Mouse (Mus musculus): ENCODE results near the gene Tango2. TPM values are rescaled to one million over a fixed set of nuclear protein-coding genes. Genes with fewer than 3 reads are reported as not detected.

Tango2 gene
- 23.5 and 26.3 TPM in 2 replicates for polyA plus RNA-seq (2012; ENCODE audit: insufficient read depth, insufficient read length, missing spikeins)

DNA sequence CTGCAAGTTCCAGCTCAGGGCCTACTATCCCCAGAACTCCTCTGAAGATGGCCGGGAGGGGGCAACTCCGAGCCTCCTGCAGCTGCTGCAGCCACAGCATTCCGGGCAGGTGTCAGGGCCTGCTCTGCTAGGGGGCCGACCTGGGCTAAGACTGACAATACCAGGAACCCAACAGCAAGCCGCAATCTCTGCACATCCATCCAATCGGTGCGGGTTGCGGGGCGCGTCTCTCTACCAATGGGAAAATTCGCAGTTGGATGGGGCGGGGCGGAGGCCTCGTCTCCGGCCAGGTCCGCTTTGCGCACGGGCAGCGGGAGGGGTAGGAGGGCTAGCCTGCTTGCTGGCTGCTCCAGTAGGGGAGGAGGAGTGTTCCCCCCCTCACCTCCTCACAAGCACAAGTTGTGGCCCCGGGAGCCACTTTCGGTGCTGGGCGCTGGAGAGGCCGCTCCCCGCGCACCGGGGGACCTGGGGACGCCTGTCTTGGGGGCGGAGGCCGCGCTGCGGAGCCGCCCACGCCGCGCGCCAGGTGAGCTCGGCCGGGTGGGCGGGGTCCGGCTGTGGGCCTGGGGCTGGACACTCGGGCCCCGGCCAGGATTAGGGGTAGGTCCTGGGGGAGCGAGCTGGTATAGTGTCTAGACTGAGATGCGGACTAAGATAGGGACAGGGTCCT, at the start of gene Tango2, which contains the start of gene Arvcf:
Tango2 (minus strand) TSS at position 173 of the 670 bp plus-strand sequence.
Arvcf (plus strand) TSS at position 252 of the 670 bp plus-strand sequence.
- H3K27ac ChIP-seq (replicated peaks; ENCODE audit: low read depth, low read length) = no peak within 1 kb of the TSS
- H3K4me3 ChIP-seq (ENCODE audit: insufficient read depth, low read depth, low read length) = peak within 1 kb of the TSS; percentile 82
- peaks cover 4% of the 10 kb centered on the region for H3K4me1 ChIP-seq (ENCODE audit: control insufficient read depth, insufficient read depth, insufficient read length, low read length)

GRCm38 (mm10) chr16:18396791-18397621, 49.1 kb upstream of the Tango2 start:
- Histone ChIP-seq H3K27ac (replicated peaks; ENCODE audit: low read depth, low read length) (no peak overlapping the region), H3K4me3 (ENCODE audit: insufficient read depth, low read depth, low read length) (no peak overlapping the region), H3K4me1 (ENCODE audit: control insufficient read depth, insufficient read depth, insufficient read length, low read length) (no peaks in the 10 kb centered on the region)

- Histone ChIP-seq H3K27ac (replicated peaks; ENCODE audit: low read depth, low read length) (no peak overlapping the region), H3K4me3 (ENCODE audit: insufficient read depth, low read depth, low read length) (no peak overlapping the region), H3K4me1 (ENCODE audit: control insufficient read depth, insufficient read depth, insufficient read length, low read length) (no peaks in the 10 kb centered on the region)
Measured at GRCm38 (mm10) chr16:18396201-18396600, 48.3 kb upstream of the Tango2 start.

DNA sequence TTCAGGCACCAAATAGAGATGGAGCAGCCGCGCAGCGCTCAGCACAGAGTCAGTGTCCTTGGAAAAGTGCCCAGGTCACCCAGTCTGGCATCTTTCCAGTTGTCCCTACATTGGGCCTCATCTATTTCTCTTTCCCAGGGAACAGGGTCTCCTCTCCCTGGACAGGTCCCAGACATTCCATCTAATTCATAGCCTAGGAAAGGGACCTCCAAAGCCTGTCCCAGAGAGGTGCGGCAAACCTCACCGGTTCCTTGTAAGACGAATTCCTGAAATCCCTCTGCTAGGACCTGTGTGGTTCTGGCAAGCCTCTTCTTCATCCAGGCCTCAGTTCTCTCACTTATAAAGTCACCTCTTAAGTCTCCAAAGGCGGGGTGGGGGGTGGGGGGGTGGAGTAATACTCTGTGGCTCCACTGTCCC, 47.7 kb upstream of the Tango2 start:
- Histone ChIP-seq H3K4me3 (ENCODE audit: insufficient read depth, low read depth, low read length) (no peak overlapping the region), H3K27ac (replicated peaks; ENCODE audit: low read depth, low read length) (no peak overlapping the region), H3K4me1 (ENCODE audit: control insufficient read depth, insufficient read depth, insufficient read length, low read length) (no peaks in the 10 kb centered on the region)

- H3K27ac ChIP-seq (replicated peaks; ENCODE audit: low read depth, low read length) = no peak overlapping the region
- no peak overlapping the region for H3K4me3 ChIP-seq (ENCODE audit: insufficient read depth, low read depth, low read length)
- H3K4me1 ChIP-seq (ENCODE audit: control insufficient read depth, insufficient read depth, insufficient read length, low read length) = no peaks in the 10 kb centered on the region
Measured at GRCm38 (mm10) chr16:18394777-18395619, 47.1 kb upstream of the Tango2 start.

- H3K4me3 ChIP-seq (ENCODE audit: insufficient read depth, low read depth, low read length) = no peak overlapping the region
- H3K27ac ChIP-seq (replicated peaks; ENCODE audit: low read depth, low read length) = no peak overlapping the region
- no peaks in the 10 kb centered on the region for H3K4me1 ChIP-seq (ENCODE audit: control insufficient read depth, insufficient read depth, insufficient read length, low read length)
Measured at GRCm38 (mm10) chr16:18394056-18394455, 46.2 kb upstream of the Tango2 start.

DNA sequence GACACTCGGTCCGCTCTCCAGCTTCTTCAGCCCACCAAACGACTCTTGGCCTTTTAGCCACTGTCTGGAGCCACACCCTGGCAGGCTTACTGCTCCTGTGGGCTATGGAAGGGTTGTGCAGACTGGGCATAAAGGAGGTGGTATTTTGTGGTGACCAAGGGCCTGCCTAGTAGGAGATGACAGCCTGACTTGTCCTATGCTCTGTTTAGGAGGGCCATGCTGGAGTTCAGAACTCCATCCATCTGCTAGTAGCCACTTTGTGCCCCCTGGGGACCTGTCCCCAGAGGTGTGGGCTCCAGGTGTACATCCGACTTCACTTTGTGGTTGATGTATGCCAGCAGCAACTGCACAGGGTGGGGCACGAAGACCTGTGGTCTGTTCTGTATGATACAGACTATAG, 45.7 kb upstream of the Tango2 start:
- no peak overlapping the region for H3K4me3 ChIP-seq (ENCODE audit: insufficient read depth, low read depth, low read length)
- H3K27ac ChIP-seq (replicated peaks; ENCODE audit: low read depth, low read length) = no peak overlapping the region
- no peaks in the 10 kb centered on the region for H3K4me1 ChIP-seq (ENCODE audit: control insufficient read depth, insufficient read depth, insufficient read length, low read length)

- Histone ChIP-seq H3K4me1 (ENCODE audit: control insufficient read depth, insufficient read depth, insufficient read length, low read length) (no peaks in the 10 kb centered on the region), H3K4me3 (ENCODE audit: insufficient read depth, low read depth, low read length) (peak overlapping the region; percentile 71), H3K27ac (replicated peaks; ENCODE audit: low read depth, low read length) (no peak overlapping the region)
Measured at GRCm38 (mm10) chr16:18392469-18393426, 44.8 kb upstream of the Tango2 start.

DNA sequence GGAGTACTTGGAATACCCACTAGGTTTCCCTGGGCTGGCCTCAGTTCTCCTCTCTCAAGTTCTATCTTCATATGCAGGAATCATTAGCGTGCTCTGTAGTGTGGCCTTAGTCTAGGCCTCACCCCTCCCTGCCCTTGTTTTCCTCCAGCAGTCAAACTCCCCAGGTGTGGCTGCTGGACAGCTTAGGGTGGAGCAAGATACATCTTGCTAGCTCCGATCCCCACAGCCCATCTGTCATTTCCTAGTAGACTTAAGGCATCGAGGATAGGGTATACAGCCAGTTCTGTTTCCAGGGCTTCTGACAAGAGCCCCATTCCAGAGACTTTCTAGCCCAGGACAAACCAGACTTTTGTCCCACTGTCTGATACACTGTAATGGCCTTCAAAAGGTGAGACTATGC, 43.8 kb upstream of the Tango2 start:
- Histone ChIP-seq H3K4me3 (ENCODE audit: insufficient read depth, low read depth, low read length) (no peak overlapping the region), H3K27ac (replicated peaks; ENCODE audit: low read depth, low read length) (no peak overlapping the region), H3K4me1 (ENCODE audit: control insufficient read depth, insufficient read depth, insufficient read length, low read length) (no peaks in the 10 kb centered on the region)

DNA sequence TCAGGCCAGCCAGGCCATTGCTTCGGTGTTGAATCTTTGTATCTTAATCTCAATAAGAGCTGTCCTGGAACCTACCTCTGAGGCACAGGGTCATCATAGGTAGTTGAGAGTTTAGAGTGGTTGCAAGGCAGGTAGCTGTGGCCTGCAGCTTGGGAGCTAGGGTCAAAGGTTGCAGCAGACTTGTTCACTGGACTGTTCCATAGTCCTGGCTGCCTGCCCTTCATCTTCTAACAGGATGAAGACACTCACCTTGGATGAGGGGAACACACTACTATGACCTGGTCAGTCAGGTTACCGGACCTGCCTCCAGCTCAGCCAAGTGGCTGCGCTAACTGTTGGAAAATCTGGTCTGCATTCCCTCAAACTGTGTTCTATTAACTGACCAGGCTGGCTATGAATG, 43.2 kb upstream of the Tango2 start:
- Histone ChIP-seq H3K4me1 (ENCODE audit: control insufficient read depth, insufficient read depth, insufficient read length, low read length) (no peaks in the 10 kb centered on the region), H3K4me3 (ENCODE audit: insufficient read depth, low read depth, low read length) (no peak overlapping the region), H3K27ac (replicated peaks; ENCODE audit: low read depth, low read length) (no peak overlapping the region)

DNA sequence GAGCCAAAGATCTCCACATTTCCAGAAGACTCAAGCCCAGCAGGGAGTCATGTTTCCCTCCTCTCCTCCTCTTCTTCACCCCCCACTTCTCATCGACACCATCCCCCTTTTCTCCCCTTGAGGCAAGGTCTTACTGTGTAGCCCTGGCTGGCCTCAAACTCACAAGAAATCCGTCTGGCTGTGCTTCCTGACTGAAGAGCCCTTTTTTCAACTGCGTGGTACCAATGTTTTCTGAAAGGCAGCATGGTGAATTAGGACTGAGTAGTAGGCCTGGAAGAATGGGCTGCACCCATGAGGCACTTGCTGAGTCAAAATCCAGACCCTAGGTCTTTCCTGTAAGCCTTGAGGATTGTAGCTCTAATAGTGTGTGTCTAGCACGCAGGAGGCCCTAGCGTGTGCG, 42.5 kb upstream of the Tango2 start:
- no peak overlapping the region for H3K27ac ChIP-seq (replicated peaks; ENCODE audit: low read depth, low read length)
- H3K4me1 ChIP-seq (ENCODE audit: control insufficient read depth, insufficient read depth, insufficient read length, low read length) = no peaks in the 10 kb centered on the region
- no peak overlapping the region for H3K4me3 ChIP-seq (ENCODE audit: insufficient read depth, low read depth, low read length)

DNA sequence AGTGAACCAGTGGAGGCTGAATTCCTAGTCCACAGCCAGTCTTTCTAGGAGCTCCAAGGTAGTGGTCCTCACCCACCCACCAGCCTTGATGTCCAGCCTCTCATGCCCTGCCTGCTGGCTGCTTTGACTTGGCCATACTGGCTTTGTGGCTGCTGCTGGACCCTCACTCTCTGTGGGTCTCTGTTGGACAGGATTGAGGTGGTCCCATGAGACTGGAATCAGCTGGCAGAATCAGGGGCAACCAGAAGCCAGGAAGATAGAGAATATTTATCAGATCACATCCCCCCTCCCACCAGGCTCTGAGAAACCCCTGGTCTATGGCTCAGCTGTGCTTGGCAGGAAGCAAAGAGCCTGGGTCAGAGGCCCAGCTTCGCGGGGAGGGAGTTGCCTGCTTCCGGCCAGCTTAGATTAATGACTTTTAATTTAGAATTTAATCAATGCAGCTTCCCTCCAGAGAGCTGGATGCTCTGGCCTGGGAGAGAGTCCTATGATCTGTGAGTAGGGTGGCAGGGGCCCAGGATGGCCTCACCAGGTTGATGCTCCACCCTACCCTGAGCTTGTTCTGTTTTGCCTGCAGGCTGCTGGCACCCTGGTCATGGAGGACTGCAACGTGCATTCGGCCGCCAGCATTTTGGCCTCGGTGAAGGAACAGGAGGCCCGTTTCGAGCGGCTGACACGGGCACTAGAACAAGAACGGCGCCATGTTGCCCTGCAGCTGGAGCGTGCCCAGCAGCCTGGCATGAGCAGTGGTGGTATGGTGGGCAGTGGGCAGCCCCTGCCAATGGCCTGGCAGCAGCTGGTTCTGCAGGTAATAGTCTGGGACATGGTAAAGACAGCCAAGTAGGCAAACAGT, 40.9 kb upstream of the Tango2 start:
- Histone ChIP-seq H3K4me3 (ENCODE audit: insufficient read depth, low read depth, low read length) (no peak overlapping the region), H3K27ac (replicated peaks; ENCODE audit: low read depth, low read length) (no peak overlapping the region), H3K4me1 (ENCODE audit: control insufficient read depth, insufficient read depth, insufficient read length, low read length) (no peaks in the 10 kb centered on the region)

- no peak overlapping the region for H3K27ac ChIP-seq (replicated peaks; ENCODE audit: low read depth, low read length)
- H3K4me3 ChIP-seq (ENCODE audit: insufficient read depth, low read depth, low read length) = no peak overlapping the region
- H3K4me1 ChIP-seq (ENCODE audit: control insufficient read depth, insufficient read depth, insufficient read length, low read length) = no peaks in the 10 kb centered on the region
Measured at GRCm38 (mm10) chr16:18387704-18388582, 40.0 kb upstream of the Tango2 start.
